Mouse (Mus musculus) left cerebral cortex, postnatal 4 days (tissue): ENCODE measurements around the gene Shld1. TPM values are rescaled to one million over a fixed set of nuclear protein-coding genes. Genes with fewer than 3 reads are reported as not detected.
A peak's percentile ranks its signal among the peaks of the same experiment; 100 is the strongest.

Experiments
- DNase-seq: peaks from one replicate; pipeline ENCODE4 v3.0.0-alpha.2; 2022
- intact Hi-C: fragments of 180-260 bp; cut with DNase I; formaldehyde crosslinking; loops from one replicate; pipeline ENCODE4 v1.15.1; 2025
- total RNA-seq, 2 experiments: library from RNA; stranded (reverse); gene quantifications; 2 replicates each; pipeline ENCODE4 v1.2.3; 2021

Shld1 gene
- total RNA-seq, 2 experiments from 2014 or later, result 8.1 to 9.8 TPM

GRCm38 (mm10) chr2:132770822-132771221 is 84.1 kb downstream of the Shld1 start:
- intact Hi-C loops, result no loop called here
- no peak for DNase-seq

- no peak for DNase-seq
- intact Hi-C loops, result loop anchor here (10.0 kb wide), 1 partner anchor 66 kb away; no protein-coding TSS in a partner anchor
Observed at GRCm38 (mm10) chr2:132780978-132781377, 94.2 kb downstream of the Shld1 start, which contains the start of gene Chgb. Gene Chgb, plus strand, starts transcription at chr2:132781278.

- intact Hi-C loops, result loop anchor here (10.0 kb wide), 1 partner anchor 67 kb away; no protein-coding TSS in a partner anchor
Observed at GRCm38 (mm10) chr2:132781439-132782068, 94.8 kb downstream of the Shld1 start.

GRCm38 (mm10) chr2:132784039-132784438 is 97.3 kb downstream of the Shld1 start:
- no peak for DNase-seq
- intact Hi-C loops, result loop anchor here (10.0 kb wide), 1 partner anchor 69 kb away; no protein-coding TSS in a partner anchor

More at GRCm38 (mm10) chr2:132781439-132782068, 94.8 kb downstream of the Shld1 start:
- peak; percentile 84 for DNase-seq

GRCm38 (mm10) chr2:132793441-132794203 is 106.9 kb downstream of the Shld1 start:
- intact Hi-C loops, result no loop called here

GRCm38 (mm10) chr2:132794204-132794586 is 107.5 kb downstream of the Shld1 start:
- no peak for DNase-seq
- intact Hi-C loops, result no loop called here

More at GRCm38 (mm10) chr2:132793441-132794203, 106.9 kb downstream of the Shld1 start:
- peak; percentile 24 for DNase-seq

Other genes starting within 250 kb of the Shld1 start
- gene Gpcpd1, start 99.2 kb upstream of the Shld1 start, total RNA-seq, result 10 to 100 TPM; 75.4 to 80.9 TPM
- 10 to 100 TPM; 91.1 to 91.7 TPM for gene Chgb, start 94.3 kb downstream of the Shld1 start, total RNA-seq
- 10 to 100 TPM; 23.9 to 26.3 TPM for gene Trmt6, start 129.1 kb downstream of the Shld1 start, total RNA-seq
- gene Mcm8, start 129.2 kb downstream of the Shld1 start, total RNA-seq, result 1 to 10 TPM; 3.4 to 5.6 TPM
- gene Crls1, start 159.7 kb downstream of the Shld1 start, total RNA-seq, result 10 to 100 TPM; 24.6 to 28.4 TPM
- under 1 TPM; 0.22 to 0.36 TPM for gene Lrrn4, start 194.0 kb downstream of the Shld1 start, total RNA-seq